19 mouse cellular contexts compared by ENCODE assay signal in the genomic region with DNA sequence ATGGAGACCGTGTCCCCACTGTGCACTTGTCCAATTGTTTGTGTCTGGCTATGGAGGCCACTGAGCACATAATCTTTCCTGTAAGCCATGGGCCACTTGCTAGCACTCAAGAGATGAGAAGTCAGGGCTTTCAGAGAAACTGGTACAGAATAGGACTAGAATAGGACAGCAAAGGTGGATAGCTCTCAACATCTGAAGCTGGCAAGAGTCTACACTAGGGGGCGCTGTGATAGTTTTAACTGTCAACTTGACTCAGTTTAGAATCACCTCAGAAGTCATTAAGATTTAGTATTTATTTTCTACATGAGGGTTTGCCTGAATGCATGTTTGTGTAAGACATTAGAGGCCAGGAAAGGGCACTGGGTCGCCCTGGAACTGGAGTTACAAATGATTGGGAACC.
DNase-seq lines count a peak whose midpoint lies in the region; ATAC-seq and TF ChIP-seq lines count a peak whose summit lies in the region.
"Had no signal": no experiment of that assay in that cellular context is flagged by ENCODE, and none has a peak within 500 bp of the region (broad histone marks: within the 10 kb centered on the region; RNA-seq: fewer than 3 reads in every experiment).

No protein-coding gene starts in this region.

- H3K27me3 ChIP-seq in heart, adult 2 months (ENCODE audit: control insufficient read depth, insufficient read depth, low read length) = no peaks in the 10 kb centered on the region
- no peaks in the 10 kb centered on the region for H3K27me3 ChIP-seq in liver, embryonic 14.5 days (ENCODE audit: control insufficient read depth, insufficient read depth, low read length)
- H3K27me3 ChIP-seq in liver, embryonic 12.5 days (replicated peaks) = no peaks in the 10 kb centered on the region
- H3K27me3 ChIP-seq: embryonic facial prominence, embryonic 12.5 days; hindbrain, embryonic 12.5 days had no signal

- no peaks in the 10 kb centered on the region for H3K9me3 ChIP-seq in liver, embryonic 14.5 days (ENCODE audit: control insufficient read depth, low read length)
- H3K9me3 ChIP-seq in liver, embryonic 12.5 days (replicated peaks) = no peaks in the 10 kb centered on the region
- H3K9me3 ChIP-seq: embryonic facial prominence, embryonic 12.5 days; hindbrain, embryonic 12.5 days; midbrain, embryonic 10.5 days had no signal

- no peak for DNase-seq in heart, adult 2 months
- DNase-seq in heart, postnatal 10 days = no peak
- no peak for DNase-seq in liver, embryonic 14.5 days (ENCODE audit: low read depth in 3 of 3, low spot score in 3 of 3)
- peak; percentile 32 for DNase-seq in thymus, postnatal 0 days (ENCODE audit: low spot score)
- DNase-seq in thymus, postnatal 10 days (ENCODE audit: low spot score in 2 of 2) = no peak
- peak; percentile 34 for DNase-seq in naive thymus-derived CD4-positive, alpha-beta T cell, adult 2 months (ENCODE audit: low read depth)
- DNase-seq in yolk sac, embryonic 10.5 days (ENCODE audit: low spot score) = no peak
- DNase-seq: adrenal gland, postnatal 14 days; cerebellum, adult 2 months; cerebellum, postnatal 25 days; kidney, adult 9 months; kidney, postnatal 25 days had no signal

- TF ChIP-seq CTCF in heart, adult 2 months (IDR thresholded peaks at IDR 0.05) = peak; percentile 51
- peak; percentile 41; the same call in 1 of the 2 replicates for TF ChIP-seq CTCF in liver, embryonic 14.5 days (IDR thresholded peaks at IDR 0.05; ENCODE audit: low read depth)

- ATAC-seq in liver, embryonic 14.5 days (ENCODE audit: insufficient read depth) = no peak
- ATAC-seq in liver, embryonic 12.5 days = no peak
- ATAC-seq: inflammation-experienced regulatory T-cells, adult 6 months had no signal

- H3K36me3 ChIP-seq in heart, adult 2 months (ENCODE audit: control insufficient read depth, insufficient read depth, low read length) = no peaks in the 10 kb centered on the region
- no peaks in the 10 kb centered on the region for H3K36me3 ChIP-seq in liver, embryonic 14.5 days (replicated peaks; ENCODE audit: control insufficient read depth, insufficient read depth, low read depth)
- peaks cover 20% of the 10 kb centered on the region; the same call in 1 of the 2 replicates for H3K36me3 ChIP-seq in liver, embryonic 12.5 days

- H3K4me1 ChIP-seq in heart, adult 2 months (ENCODE audit: control insufficient read depth, insufficient read depth, low read length) = no peaks in the 10 kb centered on the region
- H3K4me1 ChIP-seq in liver, embryonic 14.5 days (replicated peaks; ENCODE audit: control insufficient read depth in 2 of 2, insufficient read depth in 2 of 2, low read length in 1 of 2) = no peaks in the 10 kb centered on the region
- H3K4me1 ChIP-seq in liver, embryonic 12.5 days = no peaks in the 10 kb centered on the region
- H3K4me1 ChIP-seq: embryonic facial prominence, embryonic 12.5 days; hindbrain, embryonic 12.5 days; midbrain, embryonic 10.5 days had no signal

- intact Hi-C loops in heart, adult 2 months (cut with DNase I) = no loop called here
- intact Hi-C loops in heart, postnatal 10 days (cut with DNase I) = no loop called here

- no peak overlapping the region for H3K9ac ChIP-seq in heart, adult 2 months (ENCODE audit: low read depth, low read length)
- no peak overlapping the region for H3K9ac ChIP-seq in liver, embryonic 14.5 days (replicated peaks)
- H3K9ac ChIP-seq in liver, embryonic 12.5 days = no peak overlapping the region
- H3K9ac ChIP-seq: embryonic facial prominence, embryonic 12.5 days; hindbrain, embryonic 12.5 days had no signal

- 64% methylated on average over 3 of the region's 3 CpGs for WGBS in heart, adult 2 months
- WGBS in liver, embryonic 14.5 days (ENCODE audit: insufficient replicate concordance) = 52% methylated on average over 3 of the region's 3 CpGs
- 45% methylated on average over 3 of the region's 3 CpGs for WGBS in liver, embryonic 12.5 days (ENCODE audit: insufficient replicate concordance)

- no peaks in the 10 kb centered on the region for H3K79me2 ChIP-seq in heart, adult 2 months (replicated peaks; ENCODE audit: control insufficient read depth, insufficient read depth, low read length)

- H3K27ac ChIP-seq in heart, adult 2 months = no peak overlapping the region
- H3K27ac ChIP-seq in liver, embryonic 14.5 days = no peak overlapping the region
- H3K27ac ChIP-seq in liver, embryonic 12.5 days = no peak overlapping the region
- H3K27ac ChIP-seq: embryonic facial prominence, embryonic 12.5 days; hindbrain, embryonic 12.5 days; macrophage; midbrain, embryonic 10.5 days had no signal

- TF ChIP-seq EP300 in heart, adult 2 months (IDR thresholded peaks at IDR 0.05; ENCODE audit: insufficient read depth, low read depth, low read length) = no peak
- TF ChIP-seq EP300 in liver, embryonic 14.5 days (IDR thresholded peaks at IDR 0.05; ENCODE audit: low read depth) = no peak

- H3K4me2 ChIP-seq in liver, embryonic 14.5 days (ENCODE audit: low read depth) = no peak overlapping the region
- H3K4me2 ChIP-seq in liver, embryonic 12.5 days = no peak overlapping the region
- H3K4me2 ChIP-seq: embryonic facial prominence, embryonic 12.5 days; heart, embryonic 11.5 days; hindbrain, embryonic 12.5 days had no signal

- no peak for TF ChIP-seq POLR2A in heart, adult 2 months (IDR thresholded peaks at IDR 0.05; ENCODE audit: insufficient read depth, low read depth, low read length)

- H3K4me3 ChIP-seq in heart, adult 2 months = no peak overlapping the region
- H3K4me3 ChIP-seq in liver, embryonic 14.5 days (ENCODE audit: insufficient read depth in 1 of 2, low read depth in 2 of 2, low read length in 2 of 2) = no peak overlapping the region
- H3K4me3 ChIP-seq in liver, embryonic 12.5 days = no peak overlapping the region
- H3K4me3 ChIP-seq: embryonic facial prominence, embryonic 12.5 days; hindbrain, embryonic 12.5 days; midbrain, embryonic 10.5 days had no signal

Comparison
In these comparisons a context has a peak if more than half of its experiments do, and no peak if none do; other contexts are left out.
1. DNase-seq: peak in thymus, postnatal 0 days (single experiment) and naive thymus-derived CD4-positive, alpha-beta T cell, adult 2 months (single experiment); none in heart, adult 2 months (0 of 2), heart, postnatal 10 days (0 of 2), liver, embryonic 14.5 days (0 of 3), thymus, postnatal 10 days (0 of 2) and yolk sac, embryonic 10.5 days (single experiment).